Comparison of ENCODE assay signal across 11 mouse cellular contexts in genomic region chr2:3305426-3306025, GRCm38 (mm10). TPM values are rescaled to one million over a fixed set of nuclear protein-coding genes. Genes with fewer than 3 reads are reported as not detected.
A peak's percentile ranks its signal among the peaks of the same experiment; 100 is the strongest.
DNase-seq lines count a peak whose midpoint lies in the region; ATAC-seq lines count a peak whose summit lies in the region.
"Had no signal": no experiment of that assay in that cellular context is flagged by ENCODE, and none has a peak within 500 bp of the region (broad histone marks: within the 10 kb centered on the region; RNA-seq: fewer than 3 reads in every experiment).

No protein-coding gene starts in this region.

- ATAC-seq in erythroid progenitor cell, adult 5-6 weeks (replicated peaks; ENCODE audit: low FRiP score, poor library complexity, severe bottlenecking) = no peak
- ATAC-seq: forebrain, embryonic 15.5 days had no signal

- intact Hi-C loops in gastrocnemius, postnatal 14 days (cut with DNase I; ENCODE audit: low total_unique reads) = no loop called here

- DNase-seq in layer of hippocampus, adult 18-20 months (ENCODE audit: low spot score in 2 of 2) = peak; percentile 19 to 69
- no peak for DNase-seq in layer of hippocampus, adult 9-10 months (ENCODE audit: low spot score)
- DNase-seq in MN1 (ENCODE audit: low spot score) = peak; percentile 72
- peak; percentile 83 for DNase-seq in adrenal gland, postnatal 10 days
- peak; percentile 27 for DNase-seq in gastrocnemius, postnatal 14 days
- DNase-seq in ovary, adult 18-20 months (ENCODE audit: low spot score) = no peak
- DNase-seq in natural killer cell, adult 2 months (ENCODE audit: low spot score in 2 of 2) = no peak
- DNase-seq: right cerebral cortex, postnatal 4 days; thymus, postnatal 25 days had no signal

RNA-seq across cellular contexts. Expression of gene Nmt2, which starts 21.5 kb away (rescaled TPM):
- total RNA-seq in layer of hippocampus, adult 18-20 months (2021) = 10 to 100 TPM; 82.6 to 91.0 TPM
- total RNA-seq in adrenal gland, postnatal 10 days (2021) = 10 to 100 TPM; 49.0 to 55.3 TPM
- total RNA-seq in gastrocnemius, postnatal 14 days (2021) = 1 to 10 TPM; 7.4 to 9.6 TPM
- total RNA-seq in erythroid progenitor cell, adult 5-6 weeks (2015; ENCODE audit: low replicate concordance) = 9.7 and 11.7 TPM in 2 replicates
- 13.8 and 15.3 TPM in 2 replicates for total RNA-seq in erythroid progenitor cell, adult 5-6 weeks (2017; ENCODE audit: low replicate concordance)

RNA-seq across cellular contexts. Expression of gene Rpp38, which starts 26.9 kb away (rescaled TPM):
- total RNA-seq in layer of hippocampus, adult 18-20 months (2021) = 10 to 100 TPM; 10.7 to 11.9 TPM
- 10 to 100 TPM in 1 of 2 experiments, 1 to 10 TPM in 1; 9.6 to 16.8 TPM for total RNA-seq in adrenal gland, postnatal 10 days (2021)
- 1 to 10 TPM; 5.2 to 5.6 TPM for total RNA-seq in gastrocnemius, postnatal 14 days (2021)
- 2.5 and 5.8 TPM in 2 replicates for total RNA-seq in erythroid progenitor cell, adult 5-6 weeks (2015; ENCODE audit: low replicate concordance)
- total RNA-seq in erythroid progenitor cell, adult 5-6 weeks (2017; ENCODE audit: low replicate concordance) = 2.6 TPM in 1 of 2 replicates, not detected in the other

RNA-seq across cellular contexts. Expression of gene Acbd7, which starts 30.4 kb away (rescaled TPM):
- 1 to 10 TPM in 1 of 2 experiments, under 1 TPM in 1; 0.94 to 1.8 TPM for total RNA-seq in layer of hippocampus, adult 18-20 months (2021)
- under 1 TPM in 1 of 2 experiments, not detected in 1; 0.64 TPM for total RNA-seq in adrenal gland, postnatal 10 days (2021)
- total RNA-seq in gastrocnemius, postnatal 14 days (2021) = under 1 TPM; 0.43 to 0.64 TPM
- total RNA-seq in erythroid progenitor cell, adult 5-6 weeks (2015; ENCODE audit: low replicate concordance) = not detected in 2 replicates
- not detected in 2 replicates for total RNA-seq in erythroid progenitor cell, adult 5-6 weeks (2017; ENCODE audit: low replicate concordance)

Comparison
In these comparisons a context has a peak if more than half of its experiments do, and no peak if none do; other contexts are left out.
1. DNase-seq: peak in layer of hippocampus, adult 18-20 months (2 of 2), MN1 (single experiment), adrenal gland, postnatal 10 days (single experiment) and gastrocnemius, postnatal 14 days (single experiment); none in layer of hippocampus, adult 9-10 months (single experiment), ovary, adult 18-20 months (single experiment) and natural killer cell, adult 2 months (0 of 2).